Mouse (Mus musculus): ENCODE measurements around the gene Mtmr2. TPM values are rescaled to one million over a fixed set of nuclear protein-coding genes. Genes with fewer than 3 reads are reported as not detected.

The Mtmr2 gene
- polyA plus RNA-seq, 1 experiment from 2014 or later: 86.9 TPM

DNA sequence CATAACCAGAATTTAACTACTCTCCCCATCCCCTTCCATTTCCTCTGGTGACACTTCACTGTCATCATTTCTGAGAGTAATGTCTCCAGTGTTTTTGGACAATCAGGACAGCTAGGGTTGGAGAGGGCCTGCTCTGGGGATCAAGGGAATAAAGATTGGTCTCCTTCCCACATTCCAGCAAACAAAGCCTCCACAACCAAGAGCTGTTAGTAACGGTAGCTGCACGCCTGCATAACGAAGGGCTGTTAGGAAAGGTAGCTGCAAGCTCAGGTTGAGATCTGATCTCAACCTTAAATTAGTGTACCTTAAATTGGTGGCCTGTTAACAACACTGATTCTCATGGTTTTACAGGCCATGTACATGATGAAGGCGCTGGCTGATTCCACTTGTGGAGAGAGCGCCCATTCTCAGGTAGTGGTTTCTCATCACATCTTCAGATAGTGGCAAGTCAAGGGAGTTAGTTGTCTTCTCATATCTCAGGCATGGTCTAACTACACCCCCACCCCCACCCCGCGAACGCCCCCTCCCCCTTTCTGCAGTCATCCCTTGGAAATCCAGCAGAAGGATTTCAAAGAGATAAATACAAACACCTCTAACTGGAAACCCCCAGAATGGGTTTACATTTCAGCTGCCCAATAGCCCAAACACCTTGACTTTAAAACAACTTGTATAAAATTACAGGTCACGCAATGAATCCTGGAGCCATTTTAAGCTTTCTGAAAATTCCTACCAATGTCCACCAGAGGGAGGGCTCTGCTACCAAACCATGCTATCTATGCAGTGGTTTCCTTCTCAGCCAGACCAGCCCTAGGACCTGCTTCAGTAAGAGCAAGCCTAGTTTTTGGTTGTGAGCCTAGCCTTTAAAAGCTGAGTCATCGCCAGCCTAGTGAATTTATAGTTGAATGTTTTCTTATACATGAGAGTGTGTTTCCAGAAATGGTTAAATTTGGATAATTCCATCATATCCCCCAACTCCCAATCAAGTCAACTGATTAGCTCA, 100.6 kb downstream of the Mtmr2 start:
- ATAC-seq (ENCODE audit: borderline replicate concordance, extremely low read depth, low FRiP score, low TSS enrichment): no peak

DNA sequence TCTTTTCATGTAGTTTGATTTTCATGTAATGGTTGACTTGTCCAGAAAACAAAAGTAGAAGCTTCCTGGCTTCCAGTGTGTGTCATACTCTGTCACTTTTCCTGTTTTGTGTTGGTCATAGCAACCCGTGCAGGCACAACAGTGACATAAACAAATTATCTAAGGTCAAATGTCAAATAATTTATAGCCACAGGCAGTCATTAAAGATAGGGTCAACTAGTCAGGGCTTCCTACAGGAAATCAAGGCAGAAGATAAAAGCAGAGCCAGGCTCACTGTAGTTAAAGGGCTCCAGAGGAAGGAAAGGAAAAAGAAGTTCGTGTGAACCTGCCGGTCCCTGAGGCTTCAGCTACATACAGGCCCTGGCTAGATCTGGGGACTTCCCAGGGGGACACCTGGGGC, 105.7 kb downstream of the Mtmr2 start:
- no peak overlapping the region for H3K4me3 ChIP-seq
- WGBS: 50% methylated on average over 3 of the region's 3 CpGs

More for the DNA sequence above, 100.6 kb downstream of the Mtmr2 start:
- WGBS: 71% methylated on average over 10 of the region's 10 CpGs
- H3K4me3 ChIP-seq: no peak overlapping the region
- no peaks in the 10 kb centered on the region for H3K4me1 ChIP-seq
- peaks cover 19% of the 10 kb centered on the region for H3K36me3 ChIP-seq
- no peaks in the 10 kb centered on the region for H3K27me3 ChIP-seq
- no peak overlapping the region for H3K27ac ChIP-seq
- H3K9ac ChIP-seq: no peak overlapping the region
- H3K4me2 ChIP-seq: no peak overlapping the region
- H3K9me3 ChIP-seq: no peaks in the 10 kb centered on the region

More for the DNA sequence above, 105.7 kb downstream of the Mtmr2 start:
- H3K27ac ChIP-seq: no peak overlapping the region
- no peaks in the 10 kb centered on the region for H3K36me3 ChIP-seq
- H3K4me2 ChIP-seq: no peak overlapping the region
- H3K9me3 ChIP-seq: no peaks in the 10 kb centered on the region
- H3K9ac ChIP-seq: no peak overlapping the region
- ATAC-seq (ENCODE audit: borderline replicate concordance, extremely low read depth, low FRiP score, low TSS enrichment): no peak
- no peaks in the 10 kb centered on the region for H3K4me1 ChIP-seq
- no peaks in the 10 kb centered on the region for H3K27me3 ChIP-seq

Other genes starting within 250 kb of the Mtmr2 start
- gene Cep57, start 78.7 kb downstream of the Mtmr2 start, polyA plus RNA-seq (2015; fragmentation: Nextera tagmentation; extraction: Ambion mirVana): 52.5 and 55.1 TPM in 2 replicates
- gene Fam76b, start 79.3 kb downstream of the Mtmr2 start, polyA plus RNA-seq (2015; fragmentation: Nextera tagmentation; extraction: Ambion mirVana): 22.3 and 26.6 TPM in 2 replicates